Mouse (Mus musculus): ENCODE results near the gene Cox7a1.
"Not testable (repeated sequence)": the region's sequence is repeated elsewhere in the genome, so short reads cannot be mapped to it uniquely, and the experiment has no call there.

Gene Cox7a1

GRCm38 (mm10) chr7:30193013-30193412 lies 9.1 kb downstream of the Cox7a1 start:
- no peak for DNase-seq (ENCODE audit: low spot score in 2 of 2)

GRCm38 (mm10) chr7:30193581-30194100 lies 9.7 kb downstream of the Cox7a1 start:
- DNase-seq (ENCODE audit: low spot score in 2 of 2), result peak; percentile 39 to 60

DNA sequence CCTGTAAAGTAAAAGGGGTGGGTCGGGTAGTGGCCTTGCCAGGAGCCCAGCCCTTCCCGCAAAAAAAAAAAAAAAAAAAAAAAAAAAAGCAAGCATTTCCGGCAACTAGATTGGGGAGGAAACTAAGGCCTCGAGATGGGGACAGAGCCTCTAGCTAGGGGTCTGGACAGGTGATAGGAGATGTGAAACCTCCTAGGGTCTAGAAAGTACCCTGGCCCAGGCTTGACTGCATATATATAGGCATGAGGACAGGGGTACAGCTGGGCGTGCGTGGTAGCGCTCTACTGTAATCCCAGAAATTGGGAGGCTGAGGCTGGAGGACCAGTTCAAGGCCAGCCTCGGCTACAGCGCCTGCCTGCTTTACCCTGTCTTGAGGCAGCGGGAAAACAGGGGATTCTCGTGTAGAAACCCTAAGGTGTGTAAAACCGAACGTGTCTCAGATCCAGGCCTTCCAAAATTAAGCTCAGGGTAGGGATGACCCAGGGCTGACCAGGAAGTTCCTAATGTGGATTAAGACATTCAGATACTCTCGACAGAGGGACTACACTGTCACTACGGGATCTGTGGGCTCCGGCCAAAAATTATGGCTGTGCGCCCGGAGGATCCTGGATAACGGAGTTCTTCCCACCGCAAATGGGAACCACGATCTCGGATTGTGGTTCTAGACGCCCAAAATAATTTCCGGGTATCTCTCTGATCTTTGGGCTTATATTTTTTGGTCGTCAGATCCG lies 10.3 kb downstream of the Cox7a1 start:
- DNase-seq (ENCODE audit: low spot score in 2 of 2), result peak in 1 of 2 experiments; percentile 50

DNA sequence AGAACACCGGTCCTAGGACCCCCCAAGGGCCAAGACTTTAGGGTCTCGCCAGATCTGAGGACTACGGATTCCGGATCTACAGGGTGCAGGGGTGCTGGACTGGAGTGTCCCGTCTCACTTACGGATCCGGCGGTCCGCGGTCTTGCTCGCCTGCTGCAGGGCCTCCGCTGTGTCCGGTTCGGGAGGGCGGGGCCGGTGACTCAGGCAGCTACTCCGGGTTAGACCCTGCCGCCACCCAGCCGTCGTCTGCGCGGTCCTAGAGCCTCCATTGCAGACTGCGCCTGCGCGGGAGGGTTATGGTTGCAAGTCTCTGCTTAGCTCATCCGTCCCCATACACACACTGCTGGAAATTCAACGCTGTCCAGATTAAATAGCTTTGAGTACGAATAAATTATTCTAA lies 10.9 kb downstream of the Cox7a1 start:
- peak; percentile 82 to 92 for DNase-seq (ENCODE audit: low spot score in 2 of 2)

- no peak for DNase-seq (ENCODE audit: low spot score in 2 of 2)
Observed at GRCm38 (mm10) chr7:30195461-30195860, 11.5 kb downstream of the Cox7a1 start.

DNA sequence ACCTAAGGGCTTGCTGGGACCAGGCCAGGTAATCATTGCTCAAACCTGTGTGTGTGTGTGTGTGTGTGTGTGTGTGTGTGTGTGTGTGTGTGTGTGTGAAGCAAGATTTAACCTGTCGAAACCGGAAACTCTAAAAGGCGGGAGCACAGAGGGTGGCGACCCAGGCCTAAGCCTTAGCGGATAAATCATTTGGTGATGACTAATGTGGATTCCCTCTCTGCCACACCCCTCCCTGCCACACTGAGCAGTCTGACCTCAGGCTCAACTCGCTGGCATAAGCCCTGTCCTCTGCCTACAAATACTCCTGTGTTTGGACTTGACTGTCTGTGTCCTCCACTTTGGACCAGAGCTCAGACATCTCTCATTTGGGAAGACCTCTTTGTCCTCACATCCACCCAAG lies 12.2 kb downstream of the Cox7a1 start:
- no peak for DNase-seq (ENCODE audit: low spot score in 2 of 2)

GRCm38 (mm10) chr7:30197592-30198129 lies 13.7 kb downstream of the Cox7a1 start:
- no peak for DNase-seq (ENCODE audit: low spot score in 2 of 2)

GRCm38 (mm10) chr7:30198481-30198971 lies 14.6 kb downstream of the Cox7a1 start, which contains the start of gene Capns1:
Capns1 (minus strand) TSS chr7:30198811.
- peak in 1 of 2 experiments; percentile 55 for DNase-seq (ENCODE audit: low spot score in 2 of 2)

GRCm38 (mm10) chr7:30199498-30200139 lies 15.7 kb downstream of the Cox7a1 start:
- no peak for DNase-seq (ENCODE audit: low spot score in 2 of 2)

GRCm38 (mm10) chr7:30200200-30200599 lies 16.3 kb downstream of the Cox7a1 start:
- no peak for DNase-seq (ENCODE audit: low spot score in 2 of 2)

- DNase-seq (ENCODE audit: low spot score in 2 of 2), result not testable (repeated sequence)
Observed at GRCm38 (mm10) chr7:30200661-30201060, 16.7 kb downstream of the Cox7a1 start.

GRCm38 (mm10) chr7:30202895-30203690 lies 19.1 kb downstream of the Cox7a1 start:
- DNase-seq (ENCODE audit: low spot score in 2 of 2), result no peak

GRCm38 (mm10) chr7:30204380-30204779 lies 20.4 kb downstream of the Cox7a1 start:
- DNase-seq (ENCODE audit: low spot score in 2 of 2), result no peak

DNA sequence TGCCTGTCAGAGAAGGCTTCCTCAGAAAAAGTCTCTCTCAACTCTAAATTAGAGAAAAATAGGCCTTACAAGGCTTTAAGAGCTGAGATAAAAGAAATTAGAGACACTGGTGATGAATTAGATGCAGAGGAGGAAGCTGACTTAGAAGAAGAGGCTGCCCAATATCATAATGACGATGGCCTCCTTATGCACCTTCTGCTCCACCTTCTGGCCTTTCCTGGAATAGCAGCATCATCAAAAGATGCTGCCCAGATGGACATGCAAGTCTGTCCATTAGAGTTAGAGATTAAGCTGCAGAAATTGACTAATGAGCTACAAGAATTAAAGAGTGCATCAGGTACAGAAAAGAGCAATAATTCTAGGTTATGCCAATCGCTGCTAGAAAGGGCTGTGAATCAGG lies 21.4 kb downstream of the Cox7a1 start:
- peak in 1 of 2 experiments; percentile 75 for DNase-seq (ENCODE audit: low spot score in 2 of 2)

- DNase-seq (ENCODE audit: low spot score in 2 of 2), result not testable (repeated sequence)
Observed at GRCm38 (mm10) chr7:30206364-30206763, 22.4 kb downstream of the Cox7a1 start.

- no peak for DNase-seq (ENCODE audit: low spot score in 2 of 2)
Observed at GRCm38 (mm10) chr7:30211025-30211424, 27.1 kb downstream of the Cox7a1 start.

GRCm38 (mm10) chr7:30213881-30214280 lies 29.9 kb downstream of the Cox7a1 start:
- DNase-seq (ENCODE audit: low spot score in 2 of 2), result no peak

DNA sequence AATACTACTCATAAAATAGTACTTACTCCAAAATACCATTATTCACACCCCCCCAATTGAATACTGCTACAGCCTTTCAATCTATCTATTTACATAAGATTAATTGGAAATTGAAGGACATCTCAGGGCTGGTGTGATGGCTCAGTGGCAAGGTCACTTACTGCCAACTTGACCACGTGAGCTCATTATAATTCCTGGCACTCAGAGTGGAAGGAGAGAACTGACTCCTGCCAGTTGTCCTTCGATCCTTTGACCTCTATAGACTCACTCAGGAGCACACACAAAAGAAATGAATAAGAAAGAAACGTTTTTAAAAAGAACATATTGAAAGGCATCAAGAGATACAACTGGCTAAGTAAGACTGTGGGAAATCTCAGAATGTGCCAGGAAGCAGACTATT lies 31.9 kb downstream of the Cox7a1 start:
- DNase-seq (ENCODE audit: low spot score in 2 of 2), result no peak

DNA sequence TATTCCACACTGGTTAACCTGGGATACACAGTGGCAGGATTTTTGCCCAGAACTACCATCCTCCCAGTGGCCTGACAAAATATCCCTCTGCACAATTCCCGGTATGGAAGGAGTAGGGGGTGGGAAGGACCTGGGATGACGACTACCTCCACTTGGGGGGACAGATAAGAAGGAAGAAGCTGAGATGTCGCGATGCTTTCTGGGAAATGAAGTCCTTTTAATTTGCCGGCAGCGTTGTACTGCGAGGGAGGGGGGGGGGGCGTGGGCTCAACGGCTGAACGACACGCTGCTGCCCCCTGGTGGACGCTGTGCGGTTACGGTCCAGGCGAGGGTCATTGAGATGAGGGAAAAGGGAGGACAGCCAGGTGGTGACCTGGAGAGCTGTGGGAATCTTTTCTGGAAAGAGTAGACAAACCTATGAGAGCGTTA lies 32.8 kb downstream of the Cox7a1 start:
- DNase-seq (ENCODE audit: low spot score in 2 of 2), result peak; percentile 63 to 79

- DNase-seq (ENCODE audit: low spot score in 2 of 2), result no peak
Observed at GRCm38 (mm10) chr7:30217277-30217676, 33.3 kb downstream of the Cox7a1 start.

GRCm38 (mm10) chr7:30219293-30220007 lies 35.5 kb downstream of the Cox7a1 start:
- DNase-seq (ENCODE audit: low spot score in 2 of 2), result no peak
